Comparison of ENCODE assay signal across 34 mouse cellular contexts in genomic region chr5:129756886-129757285, GRCm38 (mm10). TPM values are rescaled to one million over a fixed set of nuclear protein-coding genes. Genes with fewer than 3 reads are reported as not detected.
DNase-seq lines count a peak whose midpoint lies in the region; ATAC-seq and TF ChIP-seq lines count a peak whose summit lies in the region.
"Had no signal": no experiment of that assay in that cellular context is flagged by ENCODE, and none has a peak within 500 bp of the region (broad histone marks: within the 10 kb centered on the region; RNA-seq: fewer than 3 reads in every experiment).

No protein-coding gene starts in this region.

- no peaks in the 10 kb centered on the region for H3K4me1 ChIP-seq in midbrain, embryonic 11.5 days (ENCODE audit: control insufficient read depth, insufficient read depth, low read length)
- no peaks in the 10 kb centered on the region for H3K4me1 ChIP-seq in midbrain, embryonic 10.5 days
- peaks cover 56% of the 10 kb centered on the region for H3K4me1 ChIP-seq in E14TG2a.4 (replicated peaks; ENCODE audit: low read depth, low read length)

- ATAC-seq in midbrain, embryonic 11.5 days (ENCODE audit: low FRiP score): no peak
- ATAC-seq: activated CD4-positive, CD25-positive, alpha-beta regulatory T cell, adult 4 months; CD4-positive, CD25-positive, alpha-beta regulatory T cell, adult 4 months; forebrain, embryonic 14.5 days; forebrain, embryonic 16.5 days; Patski had no signal

- no peak overlapping the region for H3K4me2 ChIP-seq in midbrain, embryonic 11.5 days
- H3K4me2 ChIP-seq: embryonic facial prominence, embryonic 13.5 days; embryonic facial prominence, embryonic 15.5 days; forebrain, embryonic 12.5 days had no signal

- no peak overlapping the region for H3K27ac ChIP-seq in midbrain, embryonic 11.5 days (ENCODE audit: low read depth, low read length)
- no peak overlapping the region for H3K27ac ChIP-seq in midbrain, embryonic 10.5 days (replicated peaks)
- H3K27ac ChIP-seq: embryonic facial prominence, embryonic 13.5 days; embryonic facial prominence, embryonic 15.5 days; forebrain, embryonic 10.5 days; forebrain, embryonic 12.5 days had no signal

- 96% methylated on average over 20 of the region's 20 CpGs for WGBS in midbrain, embryonic 11.5 days
- 95% methylated on average over 20 of the region's 20 CpGs for WGBS in midbrain, embryonic 10.5 days

- no peaks in the 10 kb centered on the region for H3K27me3 ChIP-seq in midbrain, embryonic 11.5 days (ENCODE audit: control insufficient read depth, insufficient read depth, low read length)
- H3K27me3 ChIP-seq in midbrain, embryonic 10.5 days (ENCODE audit: low read depth, poor library complexity, severe bottlenecking): no peaks in the 10 kb centered on the region
- no peaks in the 10 kb centered on the region for H3K27me3 ChIP-seq in E14TG2a.4 (ENCODE audit: insufficient read depth, low read length)
- H3K27me3 ChIP-seq: CH12.LX; embryonic facial prominence, embryonic 13.5 days; embryonic facial prominence, embryonic 15.5 days; forebrain, embryonic 12.5 days; Patski had no signal

- TF ChIP-seq CTCF in E14TG2a.4 (conservative IDR thresholded peaks at IDR 0.05; ENCODE audit: low read length): no peak

- H3K36me3 ChIP-seq in midbrain, embryonic 11.5 days (ENCODE audit: control insufficient read depth, insufficient read depth, low read length): no peaks in the 10 kb centered on the region
- H3K36me3 ChIP-seq in midbrain, embryonic 10.5 days: peaks cover 25% of the 10 kb centered on the region
- H3K36me3 ChIP-seq in E14TG2a.4 (ENCODE audit: insufficient read depth, low read length): peaks cover 49% of the 10 kb centered on the region

- no peak overlapping the region for H3K4me3 ChIP-seq in midbrain, embryonic 11.5 days (ENCODE audit: low read depth, low read length)
- H3K4me3 ChIP-seq in midbrain, embryonic 10.5 days: no peak overlapping the region
- H3K4me3 ChIP-seq in E14TG2a.4 (replicated peaks; ENCODE audit: low read length): peak overlapping the region; percentile 32
- H3K4me3 ChIP-seq: embryonic facial prominence, embryonic 13.5 days; embryonic facial prominence, embryonic 15.5 days; erythroblast, embryonic 14.5 days; forebrain, embryonic 10.5 days; forebrain, embryonic 12.5 days had no signal

- H3K9me3 ChIP-seq in midbrain, embryonic 11.5 days (ENCODE audit: control insufficient read depth, low read length): no peaks in the 10 kb centered on the region
- H3K9me3 ChIP-seq in midbrain, embryonic 10.5 days (replicated peaks): no peaks in the 10 kb centered on the region
- H3K9me3 ChIP-seq in E14TG2a.4 (ENCODE audit: low read length): no peaks in the 10 kb centered on the region
- H3K9me3 ChIP-seq: embryonic facial prominence, embryonic 13.5 days; embryonic facial prominence, embryonic 15.5 days; forebrain, embryonic 10.5 days; forebrain, embryonic 12.5 days; G1E had no signal

- DNase-seq in midbrain, embryonic 11.5 days (ENCODE audit: low spot score, missing footprints): peak; percentile 73
- no peak for DNase-seq in midbrain, embryonic 10.5 days (ENCODE audit: low spot score)
- DNase-seq in ES-CJ7 (ENCODE audit: low read depth, low spot score) (peak; percentile 27), R1 (ENCODE audit: low read depth, low spot score) (peak; percentile 63)
- no peak for DNase-seq in layer of hippocampus, postnatal 25 days (ENCODE audit: extremely low spot score in 1 of 2, low spot score in 1 of 2)
- no peak for DNase-seq in ovary, postnatal 10 days (ENCODE audit: low spot score)
- DNase-seq in gastrocnemius, adult 18-20 months (ENCODE audit: low spot score): no peak
- DNase-seq: adrenal gland, adult 8-10 months; adrenal gland, postnatal 14 days; B cell, adult 2 months; cerebellum, adult 11 months; cerebellum, adult 18-20 months; cerebellum, adult 8-10 months; cerebellum, adult 9-11 months; cerebellum, postnatal 14 days; cerebellum, postnatal 36 days; embryo, embryonic 11 days had no signal

- H3K9ac ChIP-seq in midbrain, embryonic 11.5 days (ENCODE audit: low read length): no peak overlapping the region
- H3K9ac ChIP-seq: embryonic facial prominence, embryonic 13.5 days; embryonic facial prominence, embryonic 15.5 days; forebrain, embryonic 12.5 days had no signal

RNA-seq across cellular contexts. Expression of gene Psph, which starts 30.4 kb away (rescaled TPM):
- polyA plus RNA-seq in midbrain, embryonic 11.5 days (2014; fragmentation: Nextera tagmentation; extraction: Ambion mirVana): 42.2 and 42.3 TPM in 2 replicates
- 39.7 and 45.4 TPM in 2 replicates for polyA plus RNA-seq in midbrain, embryonic 10.5 days (2016; fragmentation: Nextera tagmentation; extraction: Ambion mirVana)
- 10 to 100 TPM; 26.8 to 32.5 TPM for total RNA-seq in layer of hippocampus, postnatal 25 days (2021)
- 10 to 100 TPM; 13.2 to 14.4 TPM for total RNA-seq in gastrocnemius, adult 18-20 months (2021)

RNA-seq across cellular contexts. Expression of gene Nipsnap2, which starts 32.0 kb away (rescaled TPM):
- polyA plus RNA-seq in midbrain, embryonic 11.5 days (2014; fragmentation: Nextera tagmentation; extraction: Ambion mirVana): 83.6 and 89.0 TPM in 2 replicates
- polyA plus RNA-seq in midbrain, embryonic 10.5 days (2016; fragmentation: Nextera tagmentation; extraction: Ambion mirVana): 76.3 and 86.3 TPM in 2 replicates
- 10 to 100 TPM; 79.5 to 89.7 TPM for total RNA-seq in layer of hippocampus, postnatal 25 days (2021)
- total RNA-seq in gastrocnemius, adult 18-20 months (2021): 100 to 1,000 TPM; 539 to 562 TPM

RNA-seq across cellular contexts. Expression of gene Mrps17, which starts 41.6 kb away (rescaled TPM):
- polyA plus RNA-seq in midbrain, embryonic 11.5 days (2014; fragmentation: Nextera tagmentation; extraction: Ambion mirVana): 180 and 189 TPM in 2 replicates
- polyA plus RNA-seq in midbrain, embryonic 10.5 days (2016; fragmentation: Nextera tagmentation; extraction: Ambion mirVana): 181 and 185 TPM in 2 replicates
- 10 to 100 TPM; 78.8 to 81.4 TPM for total RNA-seq in layer of hippocampus, postnatal 25 days (2021)
- total RNA-seq in gastrocnemius, adult 18-20 months (2021): 10 to 100 TPM; 58.3 to 61.5 TPM

RNA-seq across cellular contexts. Expression of gene Sept14, which starts 48.6 kb away (rescaled TPM):
- not detected in 2 replicates for polyA plus RNA-seq in midbrain, embryonic 11.5 days (2014; fragmentation: Nextera tagmentation; extraction: Ambion mirVana)
- polyA plus RNA-seq in midbrain, embryonic 10.5 days (2016; fragmentation: Nextera tagmentation; extraction: Ambion mirVana): not detected in 2 replicates
- not detected for total RNA-seq in layer of hippocampus, postnatal 25 days (2021)
- not detected for total RNA-seq in gastrocnemius, adult 18-20 months (2021)
- total RNA-seq: adrenal gland, adult 8-10 months; adrenal gland, postnatal 14 days; adrenal gland, postnatal 4 days; CH12.LX; common myeloid progenitor, adult 5-6 weeks; G1E had no signal
- polyA plus RNA-seq: brain, embryonic 14.5 days; CD4-positive, CD25-positive, alpha-beta regulatory T cell, adult 4 months; embryonic facial prominence, embryonic 11.5 days; embryonic facial prominence, embryonic 13.5 days; embryonic facial prominence, embryonic 15.5 days; erythroblast, embryonic 14.5 days; forebrain, embryonic 10.5 days; forebrain, embryonic 12.5 days; forebrain, embryonic 14.5 days; forebrain, embryonic 16.5 days; G1E had no signal

Comparison
In these comparisons a context has a peak if more than half of its experiments do, and no peak if none do; other contexts are left out.
1. DNase-seq: peak in midbrain, embryonic 11.5 days (single experiment), ES-CJ7 (single experiment) and R1 (single experiment); none in midbrain, embryonic 10.5 days (single experiment), layer of hippocampus, postnatal 25 days (0 of 2), ovary, postnatal 10 days (single experiment) and gastrocnemius, adult 18-20 months (single experiment).
2. RNA of gene Nipsnap2, which starts 32.0 kb away (total RNA-seq): 539 to 562 TPM in gastrocnemius, adult 18-20 months; 79.5 to 89.7 TPM in layer of hippocampus, postnatal 25 days; every median in the first group is over 4 times any median in the second.